Mouse (Mus musculus) G1E (cell line): ENCODE results near the gene Dnajc7.

ENCODE experiments used
- CTCF ChIP-seq: IDR thresholded peaks from 2 replicates; pipeline ENCODE4 v1.5.1; 2012; ENCODE audit warnings: low read depth, low read length, inconsistent platforms, mixed read lengths
- GATA1 ChIP-seq: IDR thresholded peaks from 2 replicates; pipeline ENCODE4 v1.6.1; 2012; ENCODE audit warnings: borderline replicate concordance, low read length, inconsistent platforms, mixed read lengths
- TAL1 ChIP-seq: conservative IDR thresholded peaks from 2 replicates; pipeline ENCODE4 v1.6.1; 2012; ENCODE audit warnings: low read depth, low read length, inconsistent platforms, mixed read lengths

DNA sequence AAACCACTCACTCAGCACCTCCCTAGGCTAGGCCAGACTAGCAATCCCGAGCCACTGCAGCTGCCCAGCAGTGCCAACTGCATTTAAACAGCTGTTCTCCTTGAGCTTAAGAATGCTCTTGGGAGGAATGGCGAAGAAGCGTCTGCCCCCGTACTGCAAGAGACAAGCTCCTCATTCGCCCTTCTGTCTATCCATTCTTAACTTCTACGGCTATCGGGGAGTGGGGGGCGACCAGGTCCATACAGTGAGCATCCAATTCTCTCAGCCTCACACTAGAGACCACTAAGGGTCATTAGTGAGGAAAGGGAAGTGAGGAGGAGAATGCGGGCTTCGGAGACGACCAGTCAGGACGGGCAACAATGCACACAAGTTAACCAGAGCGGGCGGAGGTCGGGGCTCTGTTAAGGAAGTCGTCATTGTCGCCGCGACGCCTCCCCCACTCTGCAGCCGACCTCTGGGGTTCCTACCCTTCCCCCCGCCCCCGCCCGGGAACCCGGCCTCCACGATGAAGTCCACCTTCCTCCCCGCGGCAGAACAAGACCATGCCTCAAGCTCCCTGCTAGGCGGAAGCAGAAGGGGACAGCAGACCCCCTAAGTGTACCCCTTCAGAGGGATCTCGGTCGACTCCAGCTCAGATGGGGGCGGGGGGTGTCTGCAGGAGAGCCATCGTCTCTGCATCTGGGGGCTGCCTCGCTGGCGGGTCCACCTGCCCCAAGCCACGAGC is 1.0 kb downstream of the Dnajc7 start, which contains the start of gene Nkiras2:
- no peak for TF ChIP-seq CTCF
- TF ChIP-seq GATA1, result no peak
- no peak for TF ChIP-seq TAL1
